Mouse (Mus musculus): Measurements from ENCODE around the gene Rhov.

The Rhov gene

GRCm38 (mm10) chr2:119237871-119238220 lies 33.2 kb downstream of the Rhov start:
- DNase-seq (ENCODE audit: low read depth) = no peak

GRCm38 (mm10) chr2:119237210-119237870 lies 33.7 kb downstream of the Rhov start, which contains the start of gene Spint1:
Gene Spint1, plus strand, starts transcription at chr2:119237362.
- no peak for DNase-seq (ENCODE audit: low read depth)

GRCm38 (mm10) chr2:119236682-119237209 lies 34.3 kb downstream of the Rhov start:
- DNase-seq (ENCODE audit: low read depth) = no peak

GRCm38 (mm10) chr2:119229775-119230704 lies 41.0 kb downstream of the Rhov start, which contains the start of gene Ppp1r14d:
Gene Ppp1r14d, minus strand, starts transcription at chr2:119229906.
- DNase-seq (ENCODE audit: low read depth) = no peak

Data from 416B (cell line).